Mouse (Mus musculus): ENCODE measurements around the gene Uchl4. TPM values are rescaled to one million over a fixed set of nuclear protein-coding genes. Genes with fewer than 3 reads are reported as not detected.
A peak's percentile ranks its signal among the peaks of the same experiment; 100 is the strongest.

Gene Uchl4
- total RNA-seq, 1 experiment from 2014 or later = 1.4 TPM

GRCm38 (mm10) chr9:64225805-64226204, 9.2 kb upstream of the Uchl4 start:
- ATAC-seq (ENCODE audit: extremely low read depth, insufficient number of reproducible peaks, low FRiP score, poor library complexity, severe bottlenecking) = no peak

- ATAC-seq (ENCODE audit: extremely low read depth, insufficient number of reproducible peaks, low FRiP score, poor library complexity, severe bottlenecking) = no peak
These were observed 7.3 kb upstream of the Uchl4 start for GRCm38 (mm10) chr9:64227736-64228135.

GRCm38 (mm10) chr9:64228972-64229371, 6.0 kb upstream of the Uchl4 start:
- ATAC-seq (ENCODE audit: extremely low read depth, insufficient number of reproducible peaks, low FRiP score, poor library complexity, severe bottlenecking) = no peak

- no peak for ATAC-seq (ENCODE audit: extremely low read depth, insufficient number of reproducible peaks, low FRiP score, poor library complexity, severe bottlenecking)
These were observed 3.8 kb upstream of the Uchl4 start for GRCm38 (mm10) chr9:64231171-64231570.

DNA sequence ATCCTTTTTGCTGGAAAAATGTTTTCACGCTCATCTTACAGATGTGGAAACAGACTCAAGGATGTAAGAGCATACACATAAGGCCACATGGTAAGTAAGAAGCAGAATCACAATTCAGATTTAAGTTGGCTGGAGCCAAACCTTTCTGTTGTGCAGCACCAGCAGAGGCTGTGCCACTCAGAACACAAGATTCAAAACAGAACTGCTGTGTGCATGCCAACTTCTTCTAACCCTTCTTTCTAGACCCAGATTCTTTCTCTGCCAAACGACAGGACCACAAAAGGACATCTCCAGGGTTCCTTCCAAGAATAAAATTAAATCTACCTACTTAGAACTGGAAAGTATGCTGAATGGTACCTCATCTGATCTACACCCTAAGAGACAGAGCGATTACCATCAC, 3.3 kb upstream of the Uchl4 start:
- ATAC-seq (ENCODE audit: extremely low read depth, insufficient number of reproducible peaks, low FRiP score, poor library complexity, severe bottlenecking) = no peak

- no peak for ATAC-seq (ENCODE audit: extremely low read depth, insufficient number of reproducible peaks, low FRiP score, poor library complexity, severe bottlenecking)
These were observed 2.6 kb upstream of the Uchl4 start for GRCm38 (mm10) chr9:64232257-64232957.

DNA sequence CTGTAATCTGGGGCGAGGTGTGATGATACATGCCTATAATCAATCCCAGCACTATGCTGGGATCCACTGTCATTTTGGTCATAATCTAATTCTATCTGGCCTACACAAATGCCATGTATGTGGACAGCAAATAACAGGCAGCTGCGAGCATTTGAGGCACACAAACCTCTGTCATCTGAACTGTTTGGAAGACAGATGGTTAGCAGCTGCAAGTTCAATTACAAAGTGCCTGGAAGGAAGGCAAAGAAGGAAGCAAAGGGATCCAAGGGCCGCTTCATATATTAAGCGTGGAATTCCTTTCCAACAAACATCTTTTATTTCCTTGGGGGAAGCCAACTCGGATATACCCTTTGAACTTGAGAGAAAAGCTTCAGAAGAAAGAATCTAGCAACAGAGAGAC, 1.3 kb upstream of the Uchl4 start:
- ATAC-seq (ENCODE audit: extremely low read depth, insufficient number of reproducible peaks, low FRiP score, poor library complexity, severe bottlenecking) = no peak

- no peak for ATAC-seq (ENCODE audit: extremely low read depth, insufficient number of reproducible peaks, low FRiP score, poor library complexity, severe bottlenecking)
These were observed 1.1 kb downstream of the Uchl4 start for GRCm38 (mm10) chr9:64236056-64236455.

DNA sequence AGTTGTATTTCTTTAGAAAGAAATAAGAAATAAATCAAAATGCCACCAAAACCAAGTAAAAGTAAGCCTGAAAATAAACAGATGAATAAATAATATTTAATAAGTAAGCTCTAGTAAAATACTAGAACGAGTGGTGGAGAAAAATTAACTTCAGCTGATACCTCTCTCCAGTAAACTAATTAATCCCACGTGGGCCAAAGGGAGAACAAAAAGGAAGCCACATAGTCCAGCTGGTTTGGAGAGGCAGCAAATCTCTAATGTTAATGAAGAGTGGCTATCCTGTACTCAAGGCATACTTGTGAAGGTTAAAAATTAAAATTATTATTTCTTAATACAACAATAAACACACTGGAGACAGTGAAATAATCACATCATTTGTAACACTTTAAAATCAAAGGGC, 5.1 kb downstream of the Uchl4 start:
- ATAC-seq (ENCODE audit: extremely low read depth, insufficient number of reproducible peaks, low FRiP score, poor library complexity, severe bottlenecking) = no peak

DNA sequence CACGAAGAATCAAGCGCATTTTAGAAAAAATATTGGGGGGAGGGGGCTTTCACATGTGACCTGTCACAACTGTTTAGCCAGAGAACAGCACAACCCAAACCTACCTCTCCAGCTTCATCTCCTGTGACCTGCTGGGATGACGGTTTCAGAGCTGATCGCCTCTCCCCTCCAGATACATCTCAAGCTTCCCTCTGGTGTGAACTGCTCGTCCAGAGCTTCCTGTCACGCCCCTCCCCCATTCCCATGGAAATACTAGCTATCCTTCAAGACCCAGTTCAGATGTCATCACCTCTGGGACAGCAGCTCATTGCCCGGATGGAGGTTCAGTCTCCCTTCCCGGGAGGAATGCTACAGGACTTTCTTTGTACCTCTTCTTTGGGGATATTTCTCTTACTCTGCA, 5.7 kb downstream of the Uchl4 start:
- ATAC-seq (ENCODE audit: extremely low read depth, insufficient number of reproducible peaks, low FRiP score, poor library complexity, severe bottlenecking) = no peak

DNA sequence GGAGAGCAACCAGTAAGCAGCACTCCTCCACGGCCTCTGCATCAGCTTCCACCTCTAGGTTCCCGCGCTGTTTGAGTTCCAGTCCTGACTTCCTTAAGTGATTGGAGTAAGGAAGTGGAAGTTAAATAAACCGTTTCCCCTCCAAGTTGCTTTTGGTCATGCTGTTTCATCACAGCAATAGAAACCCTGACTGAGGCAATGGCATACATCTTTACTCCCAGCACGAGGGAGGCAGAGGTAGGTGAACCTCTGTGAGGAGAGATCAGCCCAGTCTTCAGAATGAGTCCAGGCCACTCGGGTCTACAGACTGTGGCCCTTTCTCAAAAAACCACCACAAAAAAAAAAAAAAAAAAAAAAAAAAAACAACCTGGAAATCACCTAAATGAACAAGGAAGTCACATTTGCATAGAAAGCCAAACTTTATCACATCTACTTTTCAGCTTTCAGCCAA, 7.4 kb downstream of the Uchl4 start:
- ATAC-seq (ENCODE audit: extremely low read depth, insufficient number of reproducible peaks, low FRiP score, poor library complexity, severe bottlenecking) = peak; percentile 67; the same call in 1 of the 2 replicates

GRCm38 (mm10) chr9:64249371-64249770, 14.4 kb downstream of the Uchl4 start:
- no peak for ATAC-seq (ENCODE audit: extremely low read depth, insufficient number of reproducible peaks, low FRiP score, poor library complexity, severe bottlenecking)

GRCm38 (mm10) chr9:64250111-64250730, 15.2 kb downstream of the Uchl4 start:
- no peak for ATAC-seq (ENCODE audit: extremely low read depth, insufficient number of reproducible peaks, low FRiP score, poor library complexity, severe bottlenecking)

DNA sequence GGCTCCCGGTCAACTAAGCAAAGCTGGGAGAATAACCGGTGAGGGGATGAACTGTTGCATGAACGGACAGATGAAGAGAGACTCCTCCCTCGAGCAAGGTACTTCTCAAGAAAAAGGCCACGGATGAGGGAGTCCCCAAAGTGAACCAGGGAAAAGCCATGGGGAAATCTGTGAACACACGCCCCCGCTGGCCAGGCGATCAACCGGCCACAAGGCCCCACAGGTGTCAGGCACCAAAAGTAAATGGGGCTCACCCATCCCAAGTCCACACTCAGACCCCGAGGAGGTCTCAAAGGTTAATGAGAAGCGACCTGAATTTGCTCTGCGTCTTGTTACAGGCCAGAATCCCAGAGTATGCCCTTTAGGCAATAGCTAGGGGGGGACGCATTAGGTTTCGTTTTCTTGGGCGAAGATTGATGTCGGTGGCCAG, 17.6 kb downstream of the Uchl4 start:
- no peak for ATAC-seq (ENCODE audit: extremely low read depth, insufficient number of reproducible peaks, low FRiP score, poor library complexity, severe bottlenecking)

GRCm38 (mm10) chr9:64253021-64253904, 18.3 kb downstream of the Uchl4 start, which contains the start of gene Map2k1:
Gene Map2k1, minus strand, starts transcription at chr9:64253631.
- ATAC-seq (ENCODE audit: extremely low read depth, insufficient number of reproducible peaks, low FRiP score, poor library complexity, severe bottlenecking) = peak; percentile 96

DNA sequence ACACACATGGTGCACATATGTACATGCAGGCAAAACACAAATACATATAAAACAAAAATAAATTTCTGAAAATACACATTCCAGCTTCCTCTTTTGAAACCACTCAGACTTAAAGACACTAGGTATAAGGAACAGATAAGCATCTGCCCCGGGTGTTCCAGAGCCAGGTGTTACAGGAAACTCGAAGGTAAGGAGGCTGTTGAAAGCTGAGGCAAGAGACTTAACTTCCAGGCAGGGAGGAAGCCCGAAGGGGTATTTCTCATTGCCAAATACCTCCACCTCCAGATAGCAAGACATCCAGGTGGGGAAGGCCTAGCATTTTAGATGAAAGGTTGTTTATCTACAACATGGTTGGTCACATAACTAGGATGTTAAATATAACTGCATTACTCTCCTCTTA, 20.4 kb downstream of the Uchl4 start:
- no peak for ATAC-seq (ENCODE audit: extremely low read depth, insufficient number of reproducible peaks, low FRiP score, poor library complexity, severe bottlenecking)

GRCm38 (mm10) chr9:64256204-64256603, 21.2 kb downstream of the Uchl4 start:
- no peak for ATAC-seq (ENCODE audit: extremely low read depth, insufficient number of reproducible peaks, low FRiP score, poor library complexity, severe bottlenecking)

- no peak for ATAC-seq (ENCODE audit: extremely low read depth, insufficient number of reproducible peaks, low FRiP score, poor library complexity, severe bottlenecking)
These were observed 24.9 kb downstream of the Uchl4 start for GRCm38 (mm10) chr9:64259906-64260305.

GRCm38 (mm10) chr9:64261023-64261422, 26.0 kb downstream of the Uchl4 start:
- no peak for ATAC-seq (ENCODE audit: extremely low read depth, insufficient number of reproducible peaks, low FRiP score, poor library complexity, severe bottlenecking)

GRCm38 (mm10) chr9:64264813-64265212, 29.8 kb downstream of the Uchl4 start:
- no peak for ATAC-seq (ENCODE audit: extremely low read depth, insufficient number of reproducible peaks, low FRiP score, poor library complexity, severe bottlenecking)

Measured in neutrophil, adult 5-6 weeks (primary cell).